Mouse (Mus musculus) ES-Bruce4 (cell line): Measurements from ENCODE around the gene Maats1.

Experiments used
- CTCF ChIP-seq: IDR thresholded peaks from one replicate; pipeline ENCODE4 v1.8.1; 2011; ENCODE audit warnings: low read depth, low read length
- EP300 ChIP-seq: IDR thresholded peaks from 2 replicates; pipeline ENCODE4 v1.6.1; 2011; ENCODE audit warnings: low read depth, low read length; ENCODE audit not compliant: insufficient read depth
- POLR2A ChIP-seq: IDR thresholded peaks from one replicate; pipeline ENCODE4 v1.8.1; 2011; ENCODE audit warnings: low read length; ENCODE audit not compliant: insufficient read depth

- no peak for TF ChIP-seq POLR2A
- no peak for TF ChIP-seq CTCF
- no peak for TF ChIP-seq EP300
These were observed 3.2 kb upstream of the Maats1 start for GRCm38 (mm10) chr16:38344941-38345725.
